ENCODE assay signal across 17 mouse cellular contexts in genomic region chr17:50334694-50335093, GRCm38 (mm10). TPM values are rescaled to one million over a fixed set of nuclear protein-coding genes. Genes with fewer than 3 reads are reported as not detected.
"Had no signal": no experiment of that assay in that cellular context is flagged by ENCODE, and none has a peak within 500 bp of the region (broad histone marks: within the 10 kb centered on the region; RNA-seq: fewer than 3 reads in every experiment).

No protein-coding gene starts in this region.

- H3K9ac ChIP-seq: neural tube, embryonic 13.5 days; neural tube, embryonic 15.5 days; stomach, embryonic 15.5 days had no signal

- H3K27me3 ChIP-seq: neural tube, embryonic 13.5 days; neural tube, embryonic 15.5 days; stomach, embryonic 15.5 days had no signal

- H3K4me1 ChIP-seq: neural tube, embryonic 13.5 days; neural tube, embryonic 15.5 days; stomach, embryonic 15.5 days had no signal

- H3K4me3 ChIP-seq: neural tube, embryonic 13.5 days; neural tube, embryonic 15.5 days; stomach, embryonic 15.5 days had no signal

- DNase-seq: retina, postnatal 1 day; right cerebral cortex, adult 18-20 months; right cerebral cortex, postnatal 14 days; right cerebral cortex, postnatal 25 days; right cerebral cortex, postnatal 4 days; spleen, adult 18-20 months; thymus, adult 18-20 months; thymus, adult 2 months; thymus, postnatal 25 days; thymus, postnatal 36 days; thymus, postnatal 4 days had no signal

- H3K4me2 ChIP-seq: neural tube, embryonic 13.5 days; neural tube, embryonic 15.5 days; stomach, embryonic 15.5 days had no signal

- H3K27ac ChIP-seq: neural tube, embryonic 13.5 days; neural tube, embryonic 15.5 days; stomach, embryonic 15.5 days; stomach, postnatal 0 days had no signal

- H3K36me3 ChIP-seq: neural tube, embryonic 13.5 days; neural tube, embryonic 15.5 days; stomach, embryonic 15.5 days had no signal

- H3K9me3 ChIP-seq: neural tube, embryonic 13.5 days; neural tube, embryonic 15.5 days; stomach, embryonic 15.5 days had no signal

RNA-seq across cellular contexts. Expression of gene Dazl, which starts 41.3 kb away (rescaled TPM):
- polyA plus RNA-seq: small intestine, adult 2 months; spleen, adult 2 months had no signal
